Mouse (Mus musculus) ES-Bruce4 (cell line): ENCODE data around the gene Tmem89.

Source experiments
- CTCF ChIP-seq: IDR thresholded peaks from one replicate; pipeline ENCODE4 v1.8.1; 2011; ENCODE audit warnings: low read depth, low read length
- EP300 ChIP-seq: IDR thresholded peaks from 2 replicates; pipeline ENCODE4 v1.6.1; 2011; ENCODE audit warnings: low read depth, low read length; ENCODE audit not compliant: insufficient read depth
- POLR2A ChIP-seq: IDR thresholded peaks from one replicate; pipeline ENCODE4 v1.8.1; 2011; ENCODE audit warnings: low read length; ENCODE audit not compliant: insufficient read depth

GRCm38 (mm10) chr9:108949967-108950728 lies 35.7 kb downstream of the Tmem89 start:
- TF ChIP-seq CTCF (no peak), POLR2A (no peak), EP300 (no peak)
